Mouse (Mus musculus) liver, postnatal 0 days (tissue): ENCODE measurements around the gene Elp4.

ENCODE experiments used
- CTCF ChIP-seq: sonication (generic); IDR thresholded peaks from 2 replicates; pipeline ENCODE4 v1.5.1; 2016; ENCODE audit warnings: antibody characterized with exemption, low read depth
- EP300 ChIP-seq: IDR thresholded peaks from 2 replicates; pipeline ENCODE4 v1.6.1; 2016; ENCODE audit warnings: antibody characterized with exemption, low read depth, mild to moderate bottlenecking

DNA sequence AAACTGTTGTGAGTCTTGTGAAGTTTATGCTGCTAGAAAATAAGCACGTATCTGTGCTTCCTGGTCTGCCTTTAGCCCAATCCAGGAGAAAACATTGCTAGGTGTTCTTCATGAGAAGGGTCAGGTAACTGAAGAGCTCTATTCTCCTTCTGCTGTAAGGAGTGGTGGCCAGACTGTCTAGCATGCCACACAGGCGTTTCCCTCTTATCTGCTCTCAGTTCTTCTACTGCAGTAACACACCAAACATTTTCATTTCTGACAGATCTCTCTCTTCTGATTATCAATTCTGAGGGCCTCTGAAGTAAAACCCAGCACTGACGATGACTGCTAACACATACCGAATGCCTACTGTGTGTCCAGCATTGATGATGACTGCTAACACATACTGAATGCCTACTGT lies 98.3 kb downstream of the Elp4 start:
- TF ChIP-seq CTCF = no peak
- no peak for TF ChIP-seq EP300
